Mouse (Mus musculus) heart, adult 2 months (tissue): ENCODE results near the gene Prodh2. TPM values are rescaled to one million over a fixed set of nuclear protein-coding genes. Genes with fewer than 3 reads are reported as not detected.
"Not testable (repeated sequence)": the region's sequence is repeated elsewhere in the genome, so short reads cannot be mapped to it uniquely, and the experiment has no call there.

ENCODE experiments used
- DNase-seq, 2 experiments: peaks; one replicate each; pipeline ENCODE4 v3.0.0; 2021
- H3K27ac ChIP-seq: fragments of 200-600 bp; 2 replicates; pipeline ENCODE4 v1.8.1; 2022
- H3K27me3 ChIP-seq: fragments of 200-500 bp; 2 replicates; pipeline ENCODE4 v1.6.1; 2012; ENCODE audit warnings: mild to moderate bottlenecking, low read length, inconsistent platforms, mixed read lengths; ENCODE audit not compliant: control insufficient read depth, insufficient read depth
- H3K36me3 ChIP-seq: fragments of 200-500 bp; 2 replicates; pipeline ENCODE4 v1.6.1; 2012; ENCODE audit warnings: low read length, inconsistent platforms; ENCODE audit not compliant: control insufficient read depth, insufficient read depth
- H3K4me1 ChIP-seq: fragments of 200-500 bp; 2 replicates; pipeline ENCODE4 v1.6.1; 2011; ENCODE audit warnings: low read length; ENCODE audit not compliant: control insufficient read depth, insufficient read depth
- H3K4me3 ChIP-seq: fragments of 200-600 bp; 2 replicates; pipeline ENCODE4 v1.8.1; 2022
- H3K79me2 ChIP-seq: fragments of 200-500 bp; replicated peaks from 2 replicates; pipeline ENCODE4 v1.6.1; 2012; ENCODE audit warnings: mild to moderate bottlenecking, inconsistent platforms, low read length, moderate library complexity, mixed read lengths; ENCODE audit not compliant: control insufficient read depth, insufficient read depth
- H3K9ac ChIP-seq: fragments of 200-500 bp; 2 replicates; pipeline ENCODE4 v1.6.1; 2012; ENCODE audit warnings: low read depth, mild to moderate bottlenecking, control low read depth, inconsistent platforms, low read length, mixed read lengths
- CTCF ChIP-seq: fragments of 200-600 bp; IDR thresholded peaks from 2 replicates; pipeline ENCODE4 v1.8.1; 2022; ENCODE audit warnings: antibody characterized with exemption, mild to moderate bottlenecking, moderate library complexity
- EP300 ChIP-seq: fragments of 200-500 bp; IDR thresholded peaks from 2 replicates; pipeline ENCODE4 v1.6.1; 2011; ENCODE audit warnings: low read depth, low read length, control low read depth; ENCODE audit not compliant: insufficient read depth
- POLR2A ChIP-seq: fragments of 200-500 bp; IDR thresholded peaks from 2 replicates; pipeline ENCODE4 v1.6.1; 2011; ENCODE audit warnings: mild to moderate bottlenecking, low read depth, low read length, control low read depth; ENCODE audit not compliant: insufficient read depth
- WGBS: fragments of 180-500 bp; shearing (Covaris S2); methylation state at CpG from one replicate; pipeline ENCODE4 v1.1.7; 2018; 5-methylcytosine and 5-hydroxymethylcytosine counted together
- intact Hi-C: fragments of 180-260 bp; cut with DNase I; formaldehyde crosslinking; loops from one replicate; pipeline ENCODE4 v1.15.1; 2025
- polyA plus RNA-seq: library from polyadenylated mRNA; depleted of rRNA; stranded (reverse); fragments of >200 nt; gene quantifications from 2 replicates; pipeline ENCODE4 v1.2.3, GENCODE M21; 2012
- total RNA-seq, 2 experiments: library from RNA; stranded (reverse); gene quantifications; 2 replicates each; pipeline ENCODE4 v1.2.3; 2021

Gene Prodh2
- total and polyA plus RNA-seq, 3 experiments = not detected

GRCm38 (mm10) chr7:30459484-30459883, 33.9 kb upstream of the Prodh2 start:
- DNase-seq = no peak
- 28% methylated on average over 6 of the region's 6 CpGs for WGBS
- intact Hi-C loops = no loop called here

DNA sequence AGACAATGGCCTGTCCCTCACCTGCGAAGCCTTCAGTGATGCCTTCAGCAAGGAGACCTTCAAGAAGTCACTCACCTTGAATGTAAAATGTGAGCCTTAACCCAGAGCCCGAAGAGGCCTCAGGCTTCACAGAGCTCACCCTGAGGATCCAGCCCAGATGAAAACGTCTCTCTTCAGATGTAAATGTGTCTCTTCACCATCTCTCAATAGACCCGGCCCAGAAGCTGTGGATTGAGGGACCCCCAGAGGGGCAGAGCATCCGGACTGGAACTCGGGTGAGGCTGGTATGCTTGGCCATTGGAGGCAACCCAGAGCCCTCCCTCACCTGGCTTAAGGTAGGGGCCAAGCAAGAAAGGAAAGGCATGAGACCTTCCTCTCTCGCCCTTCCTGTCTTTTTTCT, 29.9 kb upstream of the Prodh2 start:
- Histone ChIP-seq H3K79me2 (no peaks in the 10 kb centered on the region), H3K27me3 (peaks cover 13% of the 10 kb centered on the region), H3K9ac (no peak overlapping the region), H3K4me3 (no peak overlapping the region), H3K36me3 (no peaks in the 10 kb centered on the region), H3K27ac (no peak overlapping the region), H3K4me1 (no peaks in the 10 kb centered on the region)
- TF ChIP-seq EP300 (no peak), POLR2A (no peak), CTCF (no peak)
- WGBS = 33% methylated on average over 7 of the region's 7 CpGs
- DNase-seq = no peak
- intact Hi-C loops = no loop called here

More at GRCm38 (mm10) chr7:30459484-30459883, 33.9 kb upstream of the Prodh2 start:
- no peak for TF ChIP-seq POLR2A
- no peak for TF ChIP-seq EP300
- TF ChIP-seq CTCF = no peak
- Histone ChIP-seq H3K79me2 (no peaks in the 10 kb centered on the region), H3K36me3 (no peaks in the 10 kb centered on the region), H3K27ac (no peak overlapping the region), H3K4me1 (no peaks in the 10 kb centered on the region), H3K9ac (no peak overlapping the region), H3K4me3 (no peak overlapping the region), H3K27me3 (peaks cover 11% of the 10 kb centered on the region)

GRCm38 (mm10) chr7:30463996-30464395, 29.4 kb upstream of the Prodh2 start:
- intact Hi-C loops = no loop called here
- peaks cover 13% of the 10 kb centered on the region for H3K27me3 ChIP-seq
- H3K36me3 ChIP-seq = no peaks in the 10 kb centered on the region
- no peak overlapping the region for H3K27ac ChIP-seq
- WGBS = 12% methylated on average over 4 of the region's 4 CpGs
- H3K79me2 ChIP-seq = no peaks in the 10 kb centered on the region
- no peaks in the 10 kb centered on the region for H3K4me1 ChIP-seq
- no peak overlapping the region for H3K4me3 ChIP-seq
- DNase-seq = no peak
- H3K9ac ChIP-seq = no peak overlapping the region
- TF ChIP-seq POLR2A = no peak
- no peak for TF ChIP-seq CTCF
- TF ChIP-seq EP300 = no peak

DNA sequence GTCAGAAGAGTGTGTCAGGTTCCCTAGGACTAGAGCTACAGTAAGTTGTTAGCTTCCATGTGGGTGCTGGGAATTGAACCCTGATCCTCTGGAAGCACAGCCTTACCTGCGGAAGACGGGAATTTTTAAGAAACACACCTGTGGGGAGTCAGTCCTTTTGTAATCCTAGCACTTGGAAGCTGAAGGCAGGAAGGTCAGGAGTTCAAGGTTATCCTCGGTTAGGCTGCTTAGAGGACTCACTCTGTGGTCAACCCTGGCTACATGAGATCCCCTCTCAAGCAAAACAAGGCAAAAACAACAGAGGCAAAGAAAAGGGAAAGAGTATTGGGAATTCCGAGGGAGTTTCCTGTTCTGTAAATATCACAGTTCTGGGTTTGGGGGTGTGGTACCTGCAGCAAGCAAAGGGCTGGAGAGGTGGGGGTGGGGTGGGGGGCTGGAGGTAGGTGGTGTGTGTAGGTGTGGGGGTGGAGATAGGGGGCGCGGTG, 28.6 kb upstream of the Prodh2 start:
- no peak overlapping the region for H3K9ac ChIP-seq
- 11% methylated on average over 6 of the region's 6 CpGs for WGBS
- no peak overlapping the region for H3K4me3 ChIP-seq
- H3K27me3 ChIP-seq = peaks cover 13% of the 10 kb centered on the region
- H3K27ac ChIP-seq = no peak overlapping the region
- no peaks in the 10 kb centered on the region for H3K36me3 ChIP-seq
- no peak for DNase-seq
- no peak for TF ChIP-seq CTCF
- no peak for TF ChIP-seq POLR2A
- TF ChIP-seq EP300 = no peak
- no peaks in the 10 kb centered on the region for H3K79me2 ChIP-seq
- intact Hi-C loops = no loop called here
- H3K4me1 ChIP-seq = no peaks in the 10 kb centered on the region

GRCm38 (mm10) chr7:30472411-30472810, 21.0 kb upstream of the Prodh2 start:
- no peak for DNase-seq
- Histone ChIP-seq H3K36me3 (no peaks in the 10 kb centered on the region), H3K27ac (no peak overlapping the region), H3K4me1 (no peaks in the 10 kb centered on the region), H3K9ac (no peak overlapping the region), H3K79me2 (no peaks in the 10 kb centered on the region), H3K27me3 (no peaks in the 10 kb centered on the region), H3K4me3 (no peak overlapping the region)
- intact Hi-C loops = loop anchor here (2.0 kb wide), 1 partner anchor 100 kb away; no protein-coding TSS in a partner anchor
- TF ChIP-seq POLR2A = no peak
- TF ChIP-seq CTCF = peak; percentile 63
- WGBS = 48% methylated on average over 5 of the region's 5 CpGs

DNA sequence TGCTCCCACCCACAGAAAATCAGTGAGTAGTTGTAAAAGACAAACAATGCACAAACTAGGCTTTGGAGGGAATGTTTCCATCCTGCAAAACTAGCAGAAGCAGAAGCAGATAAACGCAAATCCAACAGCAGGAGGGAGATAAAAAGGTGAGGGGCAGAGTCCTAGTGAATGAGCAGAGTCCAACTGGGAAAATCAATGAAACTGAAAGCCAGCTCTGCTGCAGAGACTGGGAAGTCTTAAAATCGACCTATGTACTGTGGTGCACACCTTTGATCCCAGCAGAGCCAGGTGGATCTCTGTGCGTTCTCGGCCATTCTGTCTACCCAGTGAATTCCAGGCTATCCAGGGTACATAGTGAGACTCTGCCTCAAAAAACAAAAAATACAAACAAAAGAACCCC, 18.4 kb upstream of the Prodh2 start:
- 56% methylated on average over 4 of the region's 4 CpGs for WGBS
- no peak for DNase-seq
- Histone ChIP-seq H3K36me3 (no peaks in the 10 kb centered on the region), H3K4me3 (no peak overlapping the region), H3K27ac (no peak overlapping the region), H3K9ac (no peak overlapping the region), H3K79me2 (no peaks in the 10 kb centered on the region), H3K4me1 (no peaks in the 10 kb centered on the region), H3K27me3 (0 out of 2 replicates have a peak, but pooled peaks cover 1% of the 10 kb centered on the region)
- TF ChIP-seq EP300 = no peak
- TF ChIP-seq POLR2A = no peak
- no peak for TF ChIP-seq CTCF
- intact Hi-C loops = no loop called here

DNA sequence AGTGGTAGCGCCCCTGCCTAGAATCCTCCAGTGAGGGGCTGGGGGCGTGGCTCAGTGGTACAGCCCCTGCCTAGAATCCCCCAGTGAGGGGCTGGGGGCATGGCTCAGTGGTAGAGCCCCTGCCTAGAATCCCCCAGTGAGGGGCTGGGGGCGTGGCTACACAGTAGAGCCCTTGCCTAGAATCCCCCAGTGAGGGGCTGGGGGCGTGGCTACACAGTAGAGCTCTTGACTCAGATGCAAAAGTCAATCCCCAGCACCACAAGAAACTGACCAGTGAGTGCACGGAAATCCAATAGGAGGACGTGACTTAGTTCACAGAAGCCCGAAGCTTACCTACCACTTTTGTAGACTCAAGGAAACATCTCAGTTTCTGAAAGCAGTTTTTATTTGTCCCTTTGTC, 17.3 kb upstream of the Prodh2 start:
- H3K27me3 ChIP-seq, intact Hi-C loops, H3K9ac ChIP-seq, H3K4me1 ChIP-seq, H3K4me3 ChIP-seq, DNase-seq, H3K36me3 ChIP-seq, H3K27ac ChIP-seq, H3K79me2 ChIP-seq: not testable (repeated sequence)
- 86% methylated on average over 7 of the region's 7 CpGs for WGBS
